Mouse (Mus musculus) hindbrain, embryonic 16.5 days (tissue): ENCODE measurements around the gene Gm21905. TPM values are rescaled to one million over a fixed set of nuclear protein-coding genes. Genes with fewer than 3 reads are reported as not detected.

Experiments
- ATAC-seq: fragments of 200-750 bp; cut with Nextera tagmentation; 2 replicates; pipeline ENCODE4 v1.8.0; 2017; ENCODE audit warnings: moderate TSS enrichment, moderate library complexity
- H3K27ac ChIP-seq: fragments of 300-500 bp; sonication (generic); 2 replicates; pipeline ENCODE4 v1.5.1; 2014; ENCODE audit warnings: low read depth, mild to moderate bottlenecking, control low read depth, low read length, moderate library complexity
- H3K27me3 ChIP-seq: fragments of 300-500 bp; sonication (generic); replicated peaks from 2 replicates; pipeline ENCODE4 v1.6.1; 2014; ENCODE audit warnings: low read length; ENCODE audit not compliant: control insufficient read depth, insufficient read depth
- H3K36me3 ChIP-seq: fragments of 300-500 bp; sonication (generic); 2 replicates; pipeline ENCODE4 v1.6.1; 2014; ENCODE audit warnings: mild to moderate bottlenecking, low read length, moderate library complexity, mixed read lengths; ENCODE audit not compliant: control insufficient read depth, insufficient read depth
- H3K4me1 ChIP-seq: fragments of 300-500 bp; sonication (generic); 2 replicates; pipeline ENCODE4 v1.6.1; 2014; ENCODE audit warnings: low read depth, low read length; ENCODE audit not compliant: control insufficient read depth, insufficient read depth
- H3K4me2 ChIP-seq: fragments of 300-500 bp; sonication (generic); 2 replicates; pipeline ENCODE4 v1.6.1; 2014; ENCODE audit warnings: mild to moderate bottlenecking, low read length, control low read depth, moderate library complexity
- H3K4me3 ChIP-seq: fragments of 300-500 bp; sonication (generic); 2 replicates; pipeline ENCODE4 v1.5.1; 2014; ENCODE audit warnings: mild to moderate bottlenecking, low read length, control low read depth, moderate library complexity
- H3K9ac ChIP-seq: fragments of 300-500 bp; sonication (generic); 2 replicates; pipeline ENCODE4 v1.6.1; 2014; ENCODE audit warnings: low read depth, mild to moderate bottlenecking, control low read depth, low read length, moderate library complexity
- H3K9me3 ChIP-seq: fragments of 300-500 bp; sonication (generic); 2 replicates; pipeline ENCODE4 v1.6.1; 2014; ENCODE audit warnings: mild to moderate bottlenecking, low read length, moderate library complexity; ENCODE audit not compliant: control insufficient read depth
- WGBS: fragments of 180-500 bp; shearing (Covaris S2); extraction: QIAGEN DNeasy Blood & Tissue Kit; methylation state at CpG from one replicate; pipeline ENCODE4 v1.1.7; 2014; 5-methylcytosine and 5-hydroxymethylcytosine counted together
- polyA plus RNA-seq: library from polyadenylated mRNA; unstranded; fragments of >200 nt; fragmentation: Nextera tagmentation; extraction: Ambion mirVana; gene quantifications from 2 replicates; pipeline ENCODE4 v1.2.1, GENCODE M21; 2015

The Gm21905 gene
- polyA plus RNA-seq = not detected in 2 replicates

DNA sequence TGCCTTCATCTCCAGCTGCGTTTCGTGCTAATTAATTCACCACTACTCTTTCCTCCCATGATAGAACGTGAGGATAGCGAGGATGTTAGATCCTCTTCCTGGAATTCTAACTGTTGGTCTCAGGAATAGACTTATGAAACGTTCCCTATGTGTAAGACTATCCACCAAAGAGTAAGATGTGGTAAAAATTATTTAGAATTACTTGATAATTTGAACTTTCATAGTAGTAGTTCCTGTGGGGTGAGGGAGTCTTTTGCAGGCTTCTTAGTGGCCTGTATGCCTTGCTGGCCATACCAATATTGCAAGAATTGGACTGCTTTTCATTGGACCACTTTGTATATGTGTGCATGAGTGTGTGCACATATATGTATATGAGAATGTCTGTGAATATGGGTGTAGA is at the start of gene Gm21905:
Gene Gm21905, minus strand, starts transcription at position 101 of the 400 bp plus-strand sequence.
- Histone ChIP-seq H3K4me2 (no peak within 1 kb of the TSS), H3K9ac (no peak within 1 kb of the TSS), H3K9me3 (no peaks in the 10 kb centered on the region), H3K27ac (no peak within 1 kb of the TSS), H3K27me3 (no peaks in the 10 kb centered on the region), H3K36me3 (no peaks in the 10 kb centered on the region), H3K4me3 (no peak within 1 kb of the TSS), H3K4me1 (no peaks in the 10 kb centered on the region)
- no peak for ATAC-seq
- 76% methylated on average over 5 of the region's 5 CpGs for WGBS

DNA sequence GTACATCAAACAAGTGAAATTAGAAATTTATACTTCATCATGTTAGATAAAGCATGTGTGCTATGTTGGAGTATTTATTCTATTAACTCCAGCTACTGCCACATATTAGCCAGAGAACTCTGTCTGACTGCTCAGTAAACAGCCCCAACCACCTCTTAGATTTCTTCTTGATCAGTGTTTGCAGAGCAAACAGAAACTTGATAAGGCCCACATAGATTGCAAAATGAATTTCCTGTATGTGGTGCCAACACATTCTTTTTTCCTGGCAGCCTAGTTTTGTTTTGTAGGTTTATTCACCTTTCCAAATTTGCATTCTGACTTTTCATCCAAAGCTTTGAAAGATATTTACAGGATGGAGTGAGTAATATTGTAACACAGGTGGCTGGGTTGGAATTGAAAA is 44.2 kb upstream of the Gm21905 start:
- Histone ChIP-seq H3K4me1 (no peaks in the 10 kb centered on the region), H3K36me3 (no peaks in the 10 kb centered on the region), H3K27me3 (no peaks in the 10 kb centered on the region), H3K4me2 (no peak overlapping the region), H3K27ac (no peak overlapping the region), H3K9me3 (no peaks in the 10 kb centered on the region), H3K9ac (no peak overlapping the region), H3K4me3 (no peak overlapping the region)
- no peak for ATAC-seq

DNA sequence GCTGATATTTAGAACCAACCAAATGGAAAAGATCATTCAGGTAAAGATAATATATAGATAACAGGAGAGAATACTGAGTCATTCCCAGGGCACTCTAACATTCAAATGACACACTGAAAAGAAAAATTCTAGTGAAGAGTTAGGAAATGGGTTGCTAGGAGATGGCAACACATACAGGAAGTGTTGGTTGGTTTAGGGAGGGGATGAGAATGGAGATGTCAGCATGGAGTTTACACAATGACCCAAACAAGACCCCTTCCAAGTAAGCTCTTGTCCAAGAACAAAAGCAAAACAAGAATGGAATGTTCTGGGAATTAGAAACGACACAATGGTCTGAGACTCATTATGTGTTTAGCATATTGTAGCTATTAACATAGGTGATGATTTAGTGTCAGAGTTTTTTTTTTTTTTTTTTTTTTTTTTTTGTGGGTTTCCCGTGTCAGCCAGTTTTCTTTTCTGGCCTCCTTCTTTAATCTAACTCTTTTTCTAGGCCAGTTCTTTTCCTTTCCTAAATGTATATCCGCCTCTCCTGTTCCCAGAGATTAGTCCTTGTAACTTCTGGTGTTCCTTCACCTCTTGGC is 35.8 kb upstream of the Gm21905 start:
- no peaks in the 10 kb centered on the region for H3K4me1 ChIP-seq
- H3K27ac ChIP-seq = no peak overlapping the region
- H3K27me3 ChIP-seq = no peaks in the 10 kb centered on the region; the same call in 1 of the 2 replicates
- 34% methylated on average over 3 of the region's 3 CpGs for WGBS
- ATAC-seq = no peak
- H3K4me3 ChIP-seq = no peak overlapping the region
- H3K9me3 ChIP-seq = no peaks in the 10 kb centered on the region
- H3K36me3 ChIP-seq = no peaks in the 10 kb centered on the region
- H3K4me2 ChIP-seq = no peak overlapping the region
- H3K9ac ChIP-seq = no peak overlapping the region

DNA sequence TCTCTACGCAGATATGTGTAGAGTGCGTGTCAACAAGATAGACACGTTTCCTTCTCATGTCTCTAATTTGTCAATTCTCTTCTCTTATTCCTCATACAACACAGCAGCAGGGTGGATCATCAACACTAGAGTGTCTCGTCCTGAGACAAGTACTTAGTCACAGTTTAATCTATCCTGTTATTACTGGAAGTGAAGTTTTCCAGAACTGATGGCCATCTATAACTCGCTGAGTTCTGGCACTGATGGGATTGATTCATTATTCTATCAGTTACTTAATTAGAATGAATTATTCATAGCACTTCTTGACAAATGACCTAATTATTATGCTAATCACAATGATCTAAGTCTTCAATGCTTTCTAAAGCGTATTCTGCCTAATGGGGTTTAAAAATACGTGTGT is 23.3 kb upstream of the Gm21905 start:
- no peaks in the 10 kb centered on the region for H3K9me3 ChIP-seq
- H3K4me2 ChIP-seq = no peak overlapping the region
- no peaks in the 10 kb centered on the region for H3K27me3 ChIP-seq
- H3K36me3 ChIP-seq = no peaks in the 10 kb centered on the region
- no peak overlapping the region for H3K9ac ChIP-seq
- WGBS = 39% methylated on average over 7 of the region's 7 CpGs
- no peak overlapping the region for H3K4me3 ChIP-seq
- peak; percentile 68 for ATAC-seq
- H3K27ac ChIP-seq = no peak overlapping the region; the same call in 1 of the 2 replicates
- no peaks in the 10 kb centered on the region for H3K4me1 ChIP-seq

DNA sequence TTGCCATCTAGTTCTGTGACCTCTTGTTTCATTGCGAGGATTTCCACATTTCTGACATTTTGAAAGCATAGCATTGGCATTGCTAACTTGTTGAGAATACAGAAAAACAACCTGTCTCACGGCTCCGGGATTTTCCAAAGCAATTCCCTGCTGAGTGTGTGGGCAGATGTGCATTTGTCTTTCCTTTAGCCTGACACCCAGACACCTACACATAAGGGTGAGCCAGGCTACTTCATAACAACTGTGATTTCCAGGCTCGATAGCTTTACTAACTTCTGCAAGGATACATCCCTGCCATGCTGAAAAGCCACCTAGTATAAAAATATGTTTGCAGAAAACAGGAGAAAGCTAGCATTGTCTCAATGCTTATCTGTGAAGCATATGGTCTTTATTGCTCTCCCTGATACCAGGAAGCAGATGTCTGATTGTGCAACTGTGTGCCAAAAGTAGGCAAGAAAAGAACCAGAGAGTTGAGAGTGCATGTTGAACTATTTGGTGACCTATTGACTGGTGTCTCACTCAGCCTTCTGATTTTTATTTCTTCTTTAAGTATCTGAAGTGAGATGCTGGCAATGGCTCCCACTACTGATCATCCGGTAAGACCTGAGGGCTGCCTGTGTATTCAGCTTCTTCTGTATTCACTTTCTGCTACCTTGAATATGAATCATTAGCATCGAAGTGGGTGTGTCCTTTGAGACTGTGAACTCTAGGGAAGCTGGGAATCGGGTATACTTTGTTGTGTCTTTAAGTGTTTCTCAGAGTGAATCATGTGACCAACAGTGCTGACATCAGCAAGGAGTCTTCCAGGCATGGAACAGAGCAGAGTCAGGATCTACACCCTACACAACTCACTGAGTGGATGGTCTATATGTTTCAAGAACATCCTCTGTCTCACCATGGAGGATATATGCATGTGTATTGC is 15.7 kb upstream of the Gm21905 start:
- Histone ChIP-seq H3K27ac (no peak overlapping the region), H3K4me3 (no peak overlapping the region), H3K4me2 (no peak overlapping the region), H3K36me3 (no peaks in the 10 kb centered on the region), H3K9ac (no peak overlapping the region), H3K27me3 (no peaks in the 10 kb centered on the region), H3K9me3 (no peaks in the 10 kb centered on the region), H3K4me1 (no peaks in the 10 kb centered on the region)
- ATAC-seq = no peak
- whole genome bisulfite sequencing = 80% methylated on average over 7 of the region's 7 CpGs

DNA sequence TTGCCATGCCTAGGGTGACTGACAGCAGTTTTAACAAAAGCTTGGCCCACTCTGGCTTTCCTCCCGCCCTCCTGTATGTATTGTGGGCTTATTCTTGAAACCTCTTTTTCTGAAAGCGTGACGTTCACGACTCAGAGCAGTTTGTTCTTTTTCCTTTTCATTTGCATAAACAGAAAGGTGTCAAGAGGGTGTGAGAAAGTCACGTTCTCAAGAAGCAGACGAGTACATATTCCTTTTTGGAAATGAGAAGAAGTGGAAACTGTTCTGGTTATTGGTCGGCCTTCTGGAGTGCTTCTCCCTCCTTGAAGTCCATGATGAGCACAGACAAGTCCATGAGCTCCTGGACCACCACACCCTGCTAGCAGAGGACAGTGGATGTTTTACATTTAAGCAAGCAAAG is 9.3 kb upstream of the Gm21905 start:
- ATAC-seq = no peak
- Histone ChIP-seq H3K9me3 (no peaks in the 10 kb centered on the region), H3K27me3 (no peaks in the 10 kb centered on the region), H3K4me3 (no peak overlapping the region), H3K36me3 (no peaks in the 10 kb centered on the region), H3K4me2 (no peak overlapping the region), H3K9ac (no peak overlapping the region), H3K4me1 (no peaks in the 10 kb centered on the region), H3K27ac (no peak overlapping the region)
- whole genome bisulfite sequencing = 51% methylated on average over 7 of the region's 7 CpGs

DNA sequence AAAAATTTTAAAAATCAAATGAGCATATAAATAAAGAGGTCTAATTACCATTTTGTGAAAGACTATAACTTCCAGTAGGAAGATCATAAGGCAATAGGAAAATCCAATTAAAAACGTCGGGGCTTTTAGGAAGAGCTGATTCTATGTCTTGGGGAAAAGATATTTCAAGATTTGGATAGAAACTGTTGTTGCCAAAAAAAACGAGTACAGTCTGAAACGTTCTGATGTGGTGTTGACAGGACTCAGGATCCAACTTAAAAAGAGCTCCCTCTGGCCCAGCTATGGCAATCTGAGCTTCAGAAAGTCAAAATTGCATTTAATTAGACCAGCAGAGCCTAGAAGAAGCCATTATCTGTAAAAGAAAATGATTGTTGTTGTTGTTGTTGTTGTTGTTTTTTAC is 7.9 kb upstream of the Gm21905 start:
- no peak overlapping the region for H3K4me2 ChIP-seq
- H3K27ac ChIP-seq = no peak overlapping the region
- no peak overlapping the region for H3K9ac ChIP-seq
- no peaks in the 10 kb centered on the region for H3K4me1 ChIP-seq
- ATAC-seq = no peak
- WGBS = 79% methylated on average over 4 of the region's 4 CpGs
- H3K9me3 ChIP-seq = no peaks in the 10 kb centered on the region
- H3K4me3 ChIP-seq = no peak overlapping the region
- no peaks in the 10 kb centered on the region for H3K27me3 ChIP-seq
- no peaks in the 10 kb centered on the region for H3K36me3 ChIP-seq

DNA sequence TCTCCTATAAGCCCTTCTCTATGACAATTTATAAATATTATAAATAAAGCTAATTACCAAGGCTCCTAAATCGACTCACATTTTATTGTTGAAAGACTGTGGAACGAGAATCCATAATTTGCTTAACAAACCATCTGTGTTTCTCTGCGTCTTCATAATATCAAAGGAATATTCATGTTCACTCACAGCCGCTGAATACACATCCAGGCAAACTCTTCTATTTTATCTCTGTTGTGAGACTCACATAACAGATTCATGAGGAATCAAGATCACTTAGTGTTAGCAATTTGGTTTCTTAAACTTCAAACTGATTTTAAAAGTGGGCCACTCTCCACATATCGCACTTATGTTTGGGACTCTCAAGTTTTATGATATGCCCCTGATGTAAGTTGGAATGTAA is 1.9 kb upstream of the Gm21905 start:
- Histone ChIP-seq H3K9me3 (no peaks in the 10 kb centered on the region), H3K4me3 (no peak overlapping the region), H3K4me2 (no peak overlapping the region), H3K27ac (no peak overlapping the region), H3K9ac (no peak overlapping the region), H3K4me1 (no peaks in the 10 kb centered on the region), H3K27me3 (no peaks in the 10 kb centered on the region), H3K36me3 (no peaks in the 10 kb centered on the region)
- 86% methylated on average over 5 of the region's 5 CpGs for WGBS
- ATAC-seq = no peak

DNA sequence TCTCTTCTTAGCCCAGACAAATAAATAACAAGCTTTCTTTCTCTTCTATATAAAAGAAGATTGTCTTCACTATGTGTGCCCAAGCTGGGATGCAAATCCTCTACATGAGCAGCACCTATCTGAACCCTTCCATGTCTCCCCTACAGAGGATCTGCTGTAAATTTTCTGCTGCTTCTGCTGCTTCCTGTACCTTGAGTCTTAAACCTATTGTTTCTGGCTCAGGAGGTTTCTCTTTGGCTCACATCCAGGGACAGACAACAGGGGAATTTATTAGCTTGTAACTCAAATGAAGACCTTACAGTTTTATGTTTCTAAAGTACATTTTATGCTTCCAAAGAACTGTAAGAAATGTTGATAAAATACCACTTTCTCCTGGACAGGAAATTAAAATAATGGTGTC is 785 bp upstream of the Gm21905 start:
- ATAC-seq = no peak
- no peaks in the 10 kb centered on the region for H3K9me3 ChIP-seq
- H3K27me3 ChIP-seq = no peaks in the 10 kb centered on the region

More for the DNA sequence above, 785 bp upstream of the Gm21905 start:
- H3K9ac ChIP-seq = no peak overlapping the region
- H3K27ac ChIP-seq = no peak overlapping the region
- H3K4me2 ChIP-seq = no peak overlapping the region
- H3K4me3 ChIP-seq = no peak overlapping the region
- no peaks in the 10 kb centered on the region for H3K4me1 ChIP-seq
- H3K36me3 ChIP-seq = no peaks in the 10 kb centered on the region
